Mouse (Mus musculus): Measurements from ENCODE around the gene 4932438H23Rik. TPM values are rescaled to one million over a fixed set of nuclear protein-coding genes. Genes with fewer than 3 reads are reported as not detected.

The 4932438H23Rik gene
- polyA plus RNA-seq, 1 experiment from 2014 or later = 0.18 TPM

DNA sequence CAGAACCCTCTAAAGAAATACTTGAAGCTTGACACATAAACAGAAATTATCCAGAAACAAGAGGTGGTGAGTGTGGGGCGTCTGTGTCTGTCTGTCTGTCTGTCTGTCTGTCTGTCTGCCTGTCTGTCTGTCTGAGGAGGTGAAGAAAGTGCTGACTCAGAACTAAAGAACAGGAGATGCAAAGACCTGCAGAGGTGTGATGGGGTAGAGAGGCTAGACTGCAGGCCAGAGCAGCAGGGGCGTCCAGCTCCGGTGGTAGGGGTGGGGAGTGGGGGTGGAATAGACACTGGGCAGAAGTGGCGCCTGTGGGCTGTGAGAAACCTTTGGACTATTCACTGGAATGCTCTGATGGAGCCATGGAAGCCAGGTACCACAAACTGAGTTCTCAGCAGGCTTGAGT is 21.1 kb upstream of the 4932438H23Rik start:
- Histone ChIP-seq H3K4me3 (ENCODE audit: control insufficient read depth in 1 of 2, insufficient read depth in 1 of 2, low read depth in 1 of 2, low read length in 2 of 2) (no peak overlapping the region), H3K4me1 (ENCODE audit: control insufficient read depth in 2 of 2, insufficient read depth in 2 of 2, low read length in 2 of 2) (no peaks in the 10 kb centered on the region), H3K27ac (replicated peaks in 1 of 2; ENCODE audit: control insufficient read depth in 1 of 2, insufficient read depth in 1 of 2, low read depth in 2 of 2, low read length in 2 of 2) (no peak overlapping the region), H3K27me3 (ENCODE audit: control insufficient read depth, insufficient read depth, low read length) (no peaks in the 10 kb centered on the region), H3K4me2 (ENCODE audit: low read length) (no peak overlapping the region), H3K36me3 (ENCODE audit: control insufficient read depth, insufficient read depth, low read length) (no peaks in the 10 kb centered on the region), H3K9me3 (ENCODE audit: control insufficient read depth, low read length) (no peaks in the 10 kb centered on the region), H3K9ac (ENCODE audit: low read length) (no peak overlapping the region)
- WGBS = 78% methylated on average over 4 of the region's 4 CpGs
- ATAC-seq (ENCODE audit: insufficient number of reproducible peaks, insufficient read depth, low FRiP score, low read depth) = no peak

- no peak for ATAC-seq (ENCODE audit: insufficient number of reproducible peaks, insufficient read depth, low FRiP score, low read depth)
- Histone ChIP-seq H3K4me2 (ENCODE audit: low read length) (no peak overlapping the region), H3K9ac (ENCODE audit: low read length) (no peak overlapping the region)
Observed at GRCm38 (mm10) chr16:91110999-91111535, 16.1 kb upstream of the 4932438H23Rik start.

DNA sequence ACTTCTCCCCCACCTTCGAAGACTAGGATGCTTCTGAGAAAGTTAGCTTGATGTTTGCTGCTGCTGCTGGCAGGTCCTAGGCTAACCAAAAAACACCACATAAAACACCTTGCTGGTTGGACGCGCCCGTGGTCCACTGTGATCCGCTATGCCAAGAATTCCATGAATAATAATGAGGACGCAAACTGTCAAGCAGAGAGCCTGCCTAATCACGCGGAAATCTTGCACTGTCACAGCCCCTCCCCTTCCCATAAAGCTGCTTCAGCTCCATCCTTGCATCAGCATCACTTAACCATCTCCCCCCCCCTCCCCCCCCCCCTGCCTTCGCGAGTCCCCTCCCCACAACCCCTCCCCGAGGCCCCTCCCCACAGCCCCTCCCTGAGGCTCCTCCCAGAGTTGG is 12.7 kb upstream of the 4932438H23Rik start:
- H3K9ac ChIP-seq (ENCODE audit: low read length) = no peak overlapping the region
- H3K4me3 ChIP-seq (ENCODE audit: control insufficient read depth in 1 of 2, insufficient read depth in 1 of 2, low read depth in 1 of 2, low read length in 2 of 2) = no peak overlapping the region
- H3K36me3 ChIP-seq (ENCODE audit: control insufficient read depth, insufficient read depth, low read length) = no peaks in the 10 kb centered on the region
- peaks cover 12% of the 10 kb centered on the region; the same call in 1 of the 2 replicates for H3K9me3 ChIP-seq (ENCODE audit: control insufficient read depth, low read length)
- no peak for ATAC-seq (ENCODE audit: insufficient number of reproducible peaks, insufficient read depth, low FRiP score, low read depth)
- H3K4me1 ChIP-seq (ENCODE audit: control insufficient read depth in 2 of 2, insufficient read depth in 2 of 2, low read length in 2 of 2) = no peaks in the 10 kb centered on the region
- peaks cover 14% of the 10 kb centered on the region; the same call in 1 of the 2 replicates for H3K27me3 ChIP-seq (ENCODE audit: control insufficient read depth, insufficient read depth, low read length)
- no peak overlapping the region for H3K27ac ChIP-seq (replicated peaks in 1 of 2; ENCODE audit: control insufficient read depth in 1 of 2, insufficient read depth in 1 of 2, low read depth in 2 of 2, low read length in 2 of 2)
- WGBS = 71% methylated on average over 9 of the region's 11 CpGs
- no peak overlapping the region for H3K4me2 ChIP-seq (ENCODE audit: low read length)

More at GRCm38 (mm10) chr16:91110999-91111535, 16.1 kb upstream of the 4932438H23Rik start:
- Histone ChIP-seq H3K9me3 (ENCODE audit: control insufficient read depth, low read length) (peaks cover 12% of the 10 kb centered on the region; the same call in 1 of the 2 replicates), H3K27me3 (ENCODE audit: control insufficient read depth, insufficient read depth, low read length) (peaks cover 2% of the 10 kb centered on the region; the same call in 1 of the 2 replicates), H3K27ac (replicated peaks in 1 of 2; ENCODE audit: control insufficient read depth in 1 of 2, insufficient read depth in 1 of 2, low read depth in 2 of 2, low read length in 2 of 2) (no peak overlapping the region), H3K4me3 (ENCODE audit: control insufficient read depth in 1 of 2, insufficient read depth in 1 of 2, low read depth in 1 of 2, low read length in 2 of 2) (no peak overlapping the region), H3K4me1 (ENCODE audit: control insufficient read depth in 2 of 2, insufficient read depth in 2 of 2, low read length in 2 of 2) (no peaks in the 10 kb centered on the region), H3K36me3 (ENCODE audit: control insufficient read depth, insufficient read depth, low read length) (no peaks in the 10 kb centered on the region)
- 57% methylated on average over 11 of the region's 11 CpGs for WGBS

DNA sequence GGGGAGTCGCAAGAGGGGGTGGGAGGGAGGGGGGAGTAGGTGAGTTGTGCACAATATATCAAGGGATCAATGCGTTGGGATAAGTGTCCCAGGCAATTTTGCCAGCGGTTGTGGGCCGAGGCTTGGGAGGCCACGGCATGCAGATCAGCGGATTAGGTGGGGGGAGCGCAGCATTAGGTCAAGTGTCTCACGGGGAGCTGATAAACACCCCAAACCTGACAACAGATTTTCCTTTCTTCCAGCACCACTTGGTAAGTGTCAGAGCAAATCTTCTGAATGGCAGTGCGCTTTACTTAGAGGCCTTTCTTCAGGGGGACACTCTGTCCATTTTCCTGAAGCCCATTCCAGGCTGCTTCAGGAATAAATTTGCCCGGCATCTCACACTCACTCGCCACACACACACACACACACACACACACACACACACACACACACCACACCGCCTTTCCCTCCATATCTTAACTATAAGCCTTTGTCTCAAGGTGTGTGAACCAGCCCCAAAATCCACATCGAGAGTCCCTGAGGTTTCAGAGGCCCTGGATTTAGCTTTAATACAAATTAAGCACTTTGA is 10.6 kb upstream of the 4932438H23Rik start:
- H3K27me3 ChIP-seq (ENCODE audit: control insufficient read depth, insufficient read depth, low read length) = peaks cover 16% of the 10 kb centered on the region; the same call in 1 of the 2 replicates
- WGBS = 24% methylated on average over 13 of the region's 13 CpGs
- no peak overlapping the region for H3K4me3 ChIP-seq (ENCODE audit: control insufficient read depth in 1 of 2, insufficient read depth in 1 of 2, low read depth in 1 of 2, low read length in 2 of 2)
- H3K4me1 ChIP-seq (ENCODE audit: control insufficient read depth in 2 of 2, insufficient read depth in 2 of 2, low read length in 2 of 2) = no peaks in the 10 kb centered on the region
- peaks cover 12% of the 10 kb centered on the region; the same call in 1 of the 2 replicates for H3K9me3 ChIP-seq (ENCODE audit: control insufficient read depth, low read length)
- H3K9ac ChIP-seq (ENCODE audit: low read length) = no peak overlapping the region
- no peak for ATAC-seq (ENCODE audit: insufficient number of reproducible peaks, insufficient read depth, low FRiP score, low read depth)
- no peak overlapping the region for H3K4me2 ChIP-seq (ENCODE audit: low read length)
- no peak overlapping the region for H3K27ac ChIP-seq (replicated peaks in 1 of 2; ENCODE audit: control insufficient read depth in 1 of 2, insufficient read depth in 1 of 2, low read depth in 2 of 2, low read length in 2 of 2)
- H3K36me3 ChIP-seq (ENCODE audit: control insufficient read depth, insufficient read depth, low read length) = no peaks in the 10 kb centered on the region

- Histone ChIP-seq H3K27me3 (ENCODE audit: control insufficient read depth, insufficient read depth, low read length) (peaks cover 16% of the 10 kb centered on the region; the same call in 1 of the 2 replicates), H3K4me2 (ENCODE audit: low read length) (no peak overlapping the region), H3K9ac (ENCODE audit: low read length) (no peak overlapping the region), H3K27ac (replicated peaks in 1 of 2; ENCODE audit: control insufficient read depth in 1 of 2, insufficient read depth in 1 of 2, low read depth in 2 of 2, low read length in 2 of 2) (no peak overlapping the region), H3K4me1 (ENCODE audit: control insufficient read depth in 2 of 2, insufficient read depth in 2 of 2, low read length in 2 of 2) (no peaks in the 10 kb centered on the region), H3K4me3 (ENCODE audit: control insufficient read depth in 1 of 2, insufficient read depth in 1 of 2, low read depth in 1 of 2, low read length in 2 of 2) (no peak overlapping the region), H3K36me3 (ENCODE audit: control insufficient read depth, insufficient read depth, low read length) (no peaks in the 10 kb centered on the region), H3K9me3 (ENCODE audit: control insufficient read depth, low read length) (peaks cover 12% of the 10 kb centered on the region; the same call in 1 of the 2 replicates)
- 49% methylated on average over 10 of the region's 10 CpGs for WGBS
- no peak for ATAC-seq (ENCODE audit: insufficient number of reproducible peaks, insufficient read depth, low FRiP score, low read depth)
Observed at GRCm38 (mm10) chr16:91104821-91105480, 10.0 kb upstream of the 4932438H23Rik start.

GRCm38 (mm10) chr16:91103386-91103785 is 8.5 kb upstream of the 4932438H23Rik start:
- no peak overlapping the region for H3K4me2 ChIP-seq (ENCODE audit: low read length)
- no peak overlapping the region for H3K4me3 ChIP-seq (ENCODE audit: control insufficient read depth in 1 of 2, insufficient read depth in 1 of 2, low read depth in 1 of 2, low read length in 2 of 2)
- H3K27me3 ChIP-seq (ENCODE audit: control insufficient read depth, insufficient read depth, low read length) = peaks cover 16% of the 10 kb centered on the region; the same call in 1 of the 2 replicates
- WGBS = 73% methylated on average over 14 of the region's 14 CpGs
- H3K27ac ChIP-seq (replicated peaks in 1 of 2; ENCODE audit: control insufficient read depth in 1 of 2, insufficient read depth in 1 of 2, low read depth in 2 of 2, low read length in 2 of 2) = no peak overlapping the region
- no peaks in the 10 kb centered on the region for H3K36me3 ChIP-seq (ENCODE audit: control insufficient read depth, insufficient read depth, low read length)
- ATAC-seq (ENCODE audit: insufficient number of reproducible peaks, insufficient read depth, low FRiP score, low read depth) = no peak
- no peaks in the 10 kb centered on the region for H3K4me1 ChIP-seq (ENCODE audit: control insufficient read depth in 2 of 2, insufficient read depth in 2 of 2, low read length in 2 of 2)
- H3K9me3 ChIP-seq (ENCODE audit: control insufficient read depth, low read length) = peaks cover 8% of the 10 kb centered on the region; the same call in 1 of the 2 replicates
- H3K9ac ChIP-seq (ENCODE audit: low read length) = no peak overlapping the region

GRCm38 (mm10) chr16:91100484-91100883 is 5.6 kb upstream of the 4932438H23Rik start:
- Histone ChIP-seq H3K27ac (replicated peaks in 1 of 2; ENCODE audit: control insufficient read depth in 1 of 2, insufficient read depth in 1 of 2, low read depth in 2 of 2, low read length in 2 of 2) (no peak overlapping the region), H3K4me2 (ENCODE audit: low read length) (no peak overlapping the region), H3K4me1 (ENCODE audit: control insufficient read depth in 2 of 2, insufficient read depth in 2 of 2, low read length in 2 of 2) (no peaks in the 10 kb centered on the region), H3K36me3 (ENCODE audit: control insufficient read depth, insufficient read depth, low read length) (no peaks in the 10 kb centered on the region), H3K27me3 (ENCODE audit: control insufficient read depth, insufficient read depth, low read length) (peaks cover 14% of the 10 kb centered on the region; the same call in 1 of the 2 replicates), H3K9me3 (ENCODE audit: control insufficient read depth, low read length) (no peaks in the 10 kb centered on the region), H3K4me3 (ENCODE audit: control insufficient read depth in 1 of 2, insufficient read depth in 1 of 2, low read depth in 1 of 2, low read length in 2 of 2) (no peak overlapping the region), H3K9ac (ENCODE audit: low read length) (no peak overlapping the region)
- 59% methylated on average over 2 of the region's 2 CpGs for WGBS
- ATAC-seq (ENCODE audit: insufficient number of reproducible peaks, insufficient read depth, low FRiP score, low read depth) = no peak
